Mouse (Mus musculus) heart, adult 18-20 months (tissue): ENCODE measurements around the gene Prdm4. TPM values are rescaled to one million over a fixed set of nuclear protein-coding genes. Genes with fewer than 3 reads are reported as not detected.
A peak's percentile ranks its signal among the peaks of the same experiment; 100 is the strongest.

ENCODE experiments used
- DNase-seq, 2 experiments: peaks; one replicate each; pipeline ENCODE4 v3.0.0; 2021 to 2022; ENCODE audit warnings: mixed read lengths in 1 of 2
- total RNA-seq, 2 experiments: library from RNA; stranded (reverse); gene quantifications; 2 replicates each; pipeline ENCODE4 v1.2.3; 2021

The Prdm4 gene
- total RNA-seq, 2 experiments from 2014 or later: 11.2 to 12.4 TPM

GRCm38 (mm10) chr10:85871698-85872478, 45.1 kb downstream of the Prdm4 start:
- peak; percentile 92 to 94 for DNase-seq

DNA sequence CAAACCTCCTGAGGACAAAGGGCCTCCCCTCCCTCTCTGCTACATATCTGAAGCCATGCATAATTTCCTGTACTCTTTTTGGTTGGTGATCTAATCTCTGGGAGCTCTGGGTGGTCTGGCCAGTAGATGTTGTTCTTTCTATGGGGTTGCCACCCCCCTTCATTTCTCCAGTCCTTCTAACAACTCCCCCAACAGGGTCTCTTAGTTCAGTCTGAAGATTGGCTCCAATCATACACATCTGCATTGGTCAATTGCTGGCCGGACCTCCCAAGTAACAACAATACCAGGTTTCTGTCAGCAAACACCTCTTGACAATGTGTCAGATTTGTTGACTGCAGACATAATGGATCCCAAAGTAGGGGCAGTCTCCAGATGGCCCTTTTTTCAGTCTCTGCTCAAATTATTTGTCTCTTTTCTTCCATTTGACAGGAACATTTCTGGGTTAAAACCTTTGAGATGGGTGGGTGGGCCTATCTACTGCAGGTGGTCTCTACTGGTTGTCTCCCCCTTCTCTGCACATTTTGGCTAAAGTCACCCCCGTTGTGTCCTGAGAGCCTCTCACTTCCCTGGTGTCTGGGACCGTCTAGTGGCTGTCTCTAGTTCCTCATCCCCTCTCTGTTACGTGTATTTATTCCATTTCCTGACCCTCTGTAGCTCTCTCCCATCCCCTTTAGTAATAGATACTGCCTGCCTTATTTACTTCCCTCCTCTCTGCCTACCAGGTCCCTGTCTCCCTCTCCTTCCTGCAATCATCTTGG, 70.7 kb downstream of the Prdm4 start:
- no peak for DNase-seq

Other genes starting within 250 kb of the Prdm4 start
- 10 to 100 TPM; 16.0 to 16.1 TPM for gene Pwp1, start 87.6 kb downstream of the Prdm4 start, total RNA-seq
- gene Ascl4, start 10.5 kb upstream of the Prdm4 start, total RNA-seq: not detected
- gene Rtcb, start 40.7 kb upstream of the Prdm4 start, total RNA-seq: 10 to 100 TPM; 82.3 to 82.9 TPM
- gene Bpifc, start 94.8 kb upstream of the Prdm4 start, total RNA-seq: not detected
- gene Fbxo7, start 104.8 kb upstream of the Prdm4 start, total RNA-seq: 10 to 100 TPM; 14.4 to 17.9 TPM